Mouse (Mus musculus) cortical plate, adult 2 months (tissue): ENCODE results near the gene B9d2.

Experiments used
- CTCF ChIP-seq: fragments of 200-500 bp; IDR thresholded peaks from 2 replicates; pipeline ENCODE4 v1.5.1; 2011; ENCODE audit warnings: mild to moderate bottlenecking, control low read depth, low read length; ENCODE audit not compliant: insufficient read depth; ENCODE audit errors: extremely low read depth
- POLR2A ChIP-seq: fragments of 200-500 bp; IDR thresholded peaks from 2 replicates; pipeline ENCODE4 v1.6.1; 2011; ENCODE audit warnings: mild to moderate bottlenecking, low read length, control low read depth; ENCODE audit not compliant: insufficient read depth; ENCODE audit errors: extremely low read depth

- no peak for TF ChIP-seq POLR2A
- no peak for TF ChIP-seq CTCF
Observed at GRCm38 (mm10) chr7:25674297-25674696, 6.3 kb upstream of the B9d2 start.
